Mouse (Mus musculus) urinary bladder, adult 2 months (tissue): ENCODE results near the gene Ccdc39. TPM values are rescaled to one million over a fixed set of nuclear protein-coding genes. Genes with fewer than 3 reads are reported as not detected.

Experiments used
- DNase-seq: peaks from one replicate; pipeline ENCODE4 v3.0.0; 2022; ENCODE audit warnings: low spot score
- polyA plus RNA-seq: library from polyadenylated mRNA; depleted of rRNA; stranded (reverse); fragments of >200 nt; gene quantifications from 2 replicates; pipeline ENCODE4 v1.2.3, GENCODE M21; 2012; rRNA removed

Gene Ccdc39
- polyA plus RNA-seq, 1 experiment: 7.0 TPM

DNA sequence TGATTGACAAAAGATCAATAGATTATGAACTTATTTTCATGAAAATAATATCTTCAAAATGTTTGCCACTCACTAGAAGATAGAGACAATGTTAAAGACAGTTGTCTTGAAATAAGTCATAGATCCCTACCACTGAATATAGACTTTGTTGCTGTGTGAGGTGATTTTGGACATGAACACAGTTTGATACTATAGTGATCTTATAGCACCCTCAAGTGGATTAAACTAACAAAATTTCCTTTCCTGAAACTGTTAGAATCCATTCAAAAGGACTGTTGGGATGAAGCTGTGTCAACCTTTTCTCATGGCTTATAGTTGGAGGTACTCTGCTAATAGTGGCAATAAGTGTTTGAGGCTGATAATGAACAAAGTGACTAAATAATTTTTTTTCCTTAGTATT is 53.1 kb downstream of the Ccdc39 start:
- DNase-seq: no peak

Other genes starting within 250 kb of the Ccdc39 start
- 37.4 and 43.1 TPM in 2 replicates for gene Ttc14, start 44.5 kb downstream of the Ccdc39 start, polyA plus RNA-seq
- gene Fxr1, start 175.6 kb upstream of the Ccdc39 start, polyA plus RNA-seq: 52.3 and 58.3 TPM in 2 replicates
- 87.7 and 94.8 TPM in 2 replicates for gene Dnajc19, start 237.0 kb upstream of the Ccdc39 start, polyA plus RNA-seq